Comparison of ENCODE assay signal across 9 mouse cellular contexts in genomic region chr15:82206365-82207104, GRCm38 (mm10). TPM values are rescaled to one million over a fixed set of nuclear protein-coding genes. Genes with fewer than 3 reads are reported as not detected.
DNase-seq lines count a peak whose midpoint lies in the region; ATAC-seq lines count a peak whose summit lies in the region.
"Had no signal": no experiment of that assay in that cellular context is flagged by ENCODE, and none has a peak within 500 bp of the region (broad histone marks: within the 10 kb centered on the region; RNA-seq: fewer than 3 reads in every experiment).

No protein-coding gene starts in this region.

- H3K9ac ChIP-seq in hindbrain, embryonic 14.5 days = 0 out of 2 replicates have a peak overlapping the region, but pooled peaks have one; percentile 20
- no peak overlapping the region for H3K9ac ChIP-seq in stomach, embryonic 14.5 days (replicated peaks; ENCODE audit: low read depth, low read length)

- peak; percentile 83 for ATAC-seq in hindbrain, embryonic 14.5 days (ENCODE audit: low FRiP score)
- ATAC-seq in stomach, embryonic 14.5 days (ENCODE audit: insufficient number of reproducible peaks, insufficient read depth, low FRiP score, low read depth) = no peak

- no peak overlapping the region for H3K4me3 ChIP-seq in hindbrain, embryonic 14.5 days (replicated peaks; ENCODE audit: low read length)
- 0 out of 2 replicates have a peak overlapping the region, but pooled peaks have one; percentile 1 for H3K4me3 ChIP-seq in stomach, embryonic 14.5 days (ENCODE audit: low read depth, low read length)

- WGBS in hindbrain, embryonic 14.5 days = 39% methylated on average over 9 of the region's 9 CpGs
- WGBS in stomach, embryonic 14.5 days = 53% methylated on average over 9 of the region's 9 CpGs

- peaks cover 48% of the 10 kb centered on the region for H3K36me3 ChIP-seq in hindbrain, embryonic 14.5 days (replicated peaks; ENCODE audit: control insufficient read depth, insufficient read depth)
- peaks cover 39% of the 10 kb centered on the region for H3K36me3 ChIP-seq in stomach, embryonic 14.5 days (ENCODE audit: control insufficient read depth, insufficient read depth, low read length)

- no peak overlapping the region for H3K27ac ChIP-seq in hindbrain, embryonic 14.5 days
- no peak overlapping the region for H3K27ac ChIP-seq in stomach, embryonic 14.5 days (ENCODE audit: low read length)

- peak overlapping the region; percentile 30; the same call in 1 of the 2 replicates for H3K4me2 ChIP-seq in hindbrain, embryonic 14.5 days (replicated peaks)
- no peak overlapping the region for H3K4me2 ChIP-seq in stomach, embryonic 14.5 days (replicated peaks; ENCODE audit: low read depth, low read length)

- peak; percentile 39 to 40 for DNase-seq in left cerebral cortex, adult 18-20 months (ENCODE audit: low spot score in 2 of 2)
- DNase-seq in left cerebral cortex, adult 11 months (ENCODE audit: low spot score) = no peak
- peak; percentile 96 for DNase-seq in cerebellum, adult 11-12 months
- peak; percentile 89 for DNase-seq in gastrocnemius, postnatal 10 days
- DNase-seq in hindbrain, embryonic 14.5 days (ENCODE audit: low spot score) = peak; percentile 60
- DNase-seq in lung, postnatal 25 days (ENCODE audit: low spot score) = peak; percentile 23
- no peak for DNase-seq in thymus, postnatal 25 days

- H3K9me3 ChIP-seq in hindbrain, embryonic 14.5 days (ENCODE audit: control insufficient read depth, low read length) = no peaks in the 10 kb centered on the region
- no peaks in the 10 kb centered on the region for H3K9me3 ChIP-seq in stomach, embryonic 14.5 days (ENCODE audit: control insufficient read depth, low read depth, low read length)

- peaks cover 19% of the 10 kb centered on the region for H3K4me1 ChIP-seq in hindbrain, embryonic 14.5 days (replicated peaks; ENCODE audit: control insufficient read depth, insufficient read depth, low read length)
- peaks cover 12% of the 10 kb centered on the region; the same call in 1 of the 2 replicates for H3K4me1 ChIP-seq in stomach, embryonic 14.5 days (ENCODE audit: control insufficient read depth, insufficient read depth, low read length)

- peaks cover 54% of the 10 kb centered on the region for H3K27me3 ChIP-seq in hindbrain, embryonic 14.5 days (ENCODE audit: control insufficient read depth, insufficient read depth, low read length)
- peaks cover 50% of the 10 kb centered on the region for H3K27me3 ChIP-seq in stomach, embryonic 14.5 days (ENCODE audit: control insufficient read depth, insufficient read depth, low read length)

RNA-seq across cellular contexts. Expression of gene Shisa8, which starts 6.1 kb away (rescaled TPM):
- 1 to 10 TPM; 2.6 to 3.0 TPM for total RNA-seq in left cerebral cortex, adult 18-20 months (2021)
- total RNA-seq in gastrocnemius, postnatal 10 days (2021) = not detected
- 3.4 and 6.3 TPM in 2 replicates for polyA plus RNA-seq in hindbrain, embryonic 14.5 days (2014; fragmentation: Nextera tagmentation; extraction: Ambion mirVana)
- polyA plus RNA-seq in stomach, embryonic 14.5 days (2014; fragmentation: Nextera tagmentation; extraction: Ambion mirVana) = 0.30 and 0.39 TPM in 2 replicates
- total RNA-seq: MEL had no signal

RNA-seq across cellular contexts. Expression of gene Tnfrsf13c, which starts 17.6 kb away (rescaled TPM):
- under 1 TPM; 0.26 to 0.49 TPM for total RNA-seq in left cerebral cortex, adult 18-20 months (2021)
- under 1 TPM; 0.45 to 0.52 TPM for total RNA-seq in gastrocnemius, postnatal 10 days (2021)
- 0.51 and 0.68 TPM in 2 replicates for polyA plus RNA-seq in hindbrain, embryonic 14.5 days (2014; fragmentation: Nextera tagmentation; extraction: Ambion mirVana)
- polyA plus RNA-seq in stomach, embryonic 14.5 days (2014; fragmentation: Nextera tagmentation; extraction: Ambion mirVana) = 0.18 TPM in 1 of 2 replicates, not detected in the other

RNA-seq across cellular contexts. Expression of gene Cenpm, which starts 38.0 kb away (rescaled TPM):
- 1 to 10 TPM; 4.0 to 4.4 TPM for total RNA-seq in left cerebral cortex, adult 18-20 months (2021)
- 1 to 10 TPM; 4.2 to 7.0 TPM for total RNA-seq in gastrocnemius, postnatal 10 days (2021)
- polyA plus RNA-seq in hindbrain, embryonic 14.5 days (2014; fragmentation: Nextera tagmentation; extraction: Ambion mirVana) = 17.0 and 18.0 TPM in 2 replicates
- 72.1 and 86.7 TPM in 2 replicates for polyA plus RNA-seq in stomach, embryonic 14.5 days (2014; fragmentation: Nextera tagmentation; extraction: Ambion mirVana)

RNA-seq across cellular contexts. Expression of gene 1500009C09Rik, which starts 45.7 kb away (rescaled TPM):
- 100 to 1,000 TPM in 1 of 2 experiments, 10 to 100 TPM in 1; 93.7 to 101 TPM for total RNA-seq in left cerebral cortex, adult 18-20 months (2021)
- total RNA-seq in gastrocnemius, postnatal 10 days (2021) = not detected
- 10.2 and 13.2 TPM in 2 replicates for polyA plus RNA-seq in hindbrain, embryonic 14.5 days (2014; fragmentation: Nextera tagmentation; extraction: Ambion mirVana)
- not detected in 2 replicates for polyA plus RNA-seq in stomach, embryonic 14.5 days (2014; fragmentation: Nextera tagmentation; extraction: Ambion mirVana)
- total RNA-seq: MEL had no signal

RNA-seq across cellular contexts. Expression of gene Srebf2, which starts 59.6 kb away (rescaled TPM):
- 100 to 1,000 TPM; 213 to 223 TPM for total RNA-seq in left cerebral cortex, adult 18-20 months (2021)
- 10 to 100 TPM; 37.0 to 42.8 TPM for total RNA-seq in gastrocnemius, postnatal 10 days (2021)
- polyA plus RNA-seq in hindbrain, embryonic 14.5 days (2014; fragmentation: Nextera tagmentation; extraction: Ambion mirVana) = 153 and 154 TPM in 2 replicates
- polyA plus RNA-seq in stomach, embryonic 14.5 days (2014; fragmentation: Nextera tagmentation; extraction: Ambion mirVana) = 128 and 133 TPM in 2 replicates

Comparison
In these comparisons a context has a peak if more than half of its experiments do, and no peak if none do; other contexts are left out.
1. DNase-seq: peak in left cerebral cortex, adult 18-20 months (2 of 2), cerebellum, adult 11-12 months (single experiment), gastrocnemius, postnatal 10 days (single experiment), hindbrain, embryonic 14.5 days (single experiment) and lung, postnatal 25 days (single experiment); none in left cerebral cortex, adult 11 months (single experiment) and thymus, postnatal 25 days (single experiment).